Mouse (Mus musculus) intestine, postnatal 0 days (tissue): ENCODE measurements around the gene Zbtb16. TPM values are rescaled to one million over a fixed set of nuclear protein-coding genes. Genes with fewer than 3 reads are reported as not detected.
A peak's percentile ranks its signal among the peaks of the same experiment; 100 is the strongest.

Source experiments
- ATAC-seq: fragments of 200-750 bp; cut with Nextera tagmentation; 2 replicates; pipeline ENCODE4 v1.8.0; 2017; ENCODE audit warnings: mild to moderate bottlenecking, moderate TSS enrichment, moderate library complexity
- H3K27ac ChIP-seq: fragments of 300-500 bp; sonication (generic); 2 replicates; pipeline ENCODE4 v1.5.1; 2014; ENCODE audit warnings: mild to moderate bottlenecking, low read depth, low read length, moderate library complexity
- H3K27me3 ChIP-seq: fragments of 300-500 bp; sonication (generic); replicated peaks from 2 replicates; pipeline ENCODE4 v1.6.1; 2014; ENCODE audit warnings: low read length, mixed read lengths; ENCODE audit not compliant: control insufficient read depth, insufficient read depth
- H3K36me3 ChIP-seq: fragments of 300-500 bp; sonication (generic); 2 replicates; pipeline ENCODE4 v1.6.1; 2014; ENCODE audit warnings: mild to moderate bottlenecking, moderate library complexity; ENCODE audit not compliant: control insufficient read depth, insufficient read depth
- H3K4me1 ChIP-seq: fragments of 300-500 bp; sonication (generic); replicated peaks from 2 replicates; pipeline ENCODE4 v1.6.1; 2014; ENCODE audit warnings: antibody characterized with exemption, low read length, mixed read lengths; ENCODE audit not compliant: control insufficient read depth, insufficient read depth
- H3K4me2 ChIP-seq: fragments of 300-500 bp; sonication (generic); replicated peaks from 2 replicates; pipeline ENCODE4 v1.6.1; 2014; ENCODE audit warnings: low read depth, mild to moderate bottlenecking, moderate library complexity
- H3K4me3 ChIP-seq: fragments of 300-500 bp; sonication (generic); 2 replicates; pipeline ENCODE4 v1.5.1; 2014; ENCODE audit warnings: low read depth, low read length
- H3K9ac ChIP-seq: fragments of 300-500 bp; sonication (generic); 2 replicates; pipeline ENCODE4 v1.6.1; 2014; ENCODE audit warnings: mild to moderate bottlenecking, low read depth, low read length
- H3K9me3 ChIP-seq: fragments of 300-500 bp; sonication (generic); 2 replicates; pipeline ENCODE4 v1.6.1; 2016; ENCODE audit warnings: mixed run types; ENCODE audit not compliant: control insufficient read depth
- CTCF ChIP-seq: sonication (generic); IDR thresholded peaks from 2 replicates; pipeline ENCODE4 v1.5.1; 2016; ENCODE audit warnings: low read depth, mild to moderate bottlenecking, control low read depth, antibody characterized with exemption, moderate library complexity
- WGBS: fragments of 180-500 bp; shearing (Covaris S2); extraction: QIAGEN DNeasy Blood & Tissue Kit; methylation state at CpG from one replicate; pipeline ENCODE4 v1.1.7; 2014; 5-methylcytosine and 5-hydroxymethylcytosine counted together
- polyA plus RNA-seq: library from polyadenylated mRNA; unstranded; fragments of >200 nt; fragmentation: Nextera tagmentation; extraction: Ambion mirVana; gene quantifications from 2 replicates; pipeline ENCODE4 v1.2.1, GENCODE M21; 2015

Gene Zbtb16
- polyA plus RNA-seq, 1 experiment from 2014 or later, result 0.91 TPM

DNA sequence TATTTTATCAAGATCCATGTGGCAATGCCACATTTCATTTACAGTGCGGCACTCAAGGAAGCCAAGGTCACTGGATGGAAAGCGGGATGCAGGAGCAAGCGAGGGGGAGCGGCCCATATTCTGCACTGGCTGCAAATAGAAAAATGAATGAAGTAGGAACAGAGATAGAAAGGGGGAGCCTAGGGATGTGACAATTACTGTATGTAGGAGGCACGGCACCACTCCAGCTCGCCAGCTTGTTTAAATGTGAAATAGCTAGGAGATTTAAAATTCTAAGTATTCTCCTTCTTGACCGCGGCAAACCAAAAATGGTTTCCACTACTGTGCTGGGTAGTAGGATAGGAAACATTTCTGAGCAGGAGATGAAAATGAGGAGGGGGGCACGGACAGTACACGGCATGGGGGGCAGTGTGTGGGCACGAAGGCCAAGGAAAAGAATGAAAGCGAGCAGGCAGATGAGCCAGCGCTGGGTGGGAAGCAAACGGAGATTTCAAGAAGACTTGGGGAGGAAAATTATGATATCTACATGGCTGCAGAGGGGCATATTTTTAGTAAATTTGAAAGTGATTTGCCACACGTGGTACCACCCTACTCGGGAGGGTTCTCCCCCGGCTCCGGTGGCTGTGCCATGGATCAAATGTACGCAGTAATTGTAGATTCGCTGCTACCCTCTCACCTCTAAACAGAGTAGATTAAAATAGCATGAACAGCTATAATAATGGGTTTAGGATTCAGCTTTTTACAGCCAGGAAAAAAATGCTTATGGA, 68.2 kb downstream of the Zbtb16 start:
- no peak for ATAC-seq
- H3K4me1 ChIP-seq, result no peaks in the 10 kb centered on the region
- WGBS, result 90% methylated on average over 20 of the region's 20 CpGs
- no peak overlapping the region for H3K4me2 ChIP-seq
- no peaks in the 10 kb centered on the region for H3K36me3 ChIP-seq
- TF ChIP-seq CTCF, result no peak
- H3K27ac ChIP-seq, result no peak overlapping the region
- no peaks in the 10 kb centered on the region for H3K9me3 ChIP-seq
- no peaks in the 10 kb centered on the region for H3K27me3 ChIP-seq
- H3K9ac ChIP-seq, result no peak overlapping the region
- no peak overlapping the region for H3K4me3 ChIP-seq

DNA sequence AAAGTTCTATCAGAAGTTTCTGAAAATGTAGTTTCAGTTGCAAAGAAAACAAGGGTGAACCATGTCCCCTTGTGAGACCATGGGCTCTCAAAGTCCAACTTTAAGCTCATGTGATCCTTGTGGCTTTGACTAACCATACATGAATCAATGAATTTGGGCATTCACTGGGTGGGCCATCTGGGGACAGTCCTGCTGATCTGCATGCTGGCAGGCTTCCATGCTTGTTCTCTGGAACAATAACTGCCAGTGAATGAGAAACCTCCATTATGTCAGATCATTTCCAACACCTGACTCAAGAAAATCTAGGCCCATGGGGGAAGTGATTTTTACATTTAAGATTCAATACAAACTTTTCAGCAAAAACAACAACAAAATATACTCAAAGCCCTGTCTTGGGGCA, 70.1 kb downstream of the Zbtb16 start:
- ATAC-seq, result no peak
- H3K9me3 ChIP-seq, result no peaks in the 10 kb centered on the region
- H3K4me3 ChIP-seq, result no peak overlapping the region
- no peak for TF ChIP-seq CTCF
- H3K9ac ChIP-seq, result no peak overlapping the region
- no peaks in the 10 kb centered on the region for H3K4me1 ChIP-seq
- no peak overlapping the region for H3K27ac ChIP-seq
- H3K27me3 ChIP-seq, result no peaks in the 10 kb centered on the region
- no peak overlapping the region for H3K4me2 ChIP-seq
- no peaks in the 10 kb centered on the region for H3K36me3 ChIP-seq

DNA sequence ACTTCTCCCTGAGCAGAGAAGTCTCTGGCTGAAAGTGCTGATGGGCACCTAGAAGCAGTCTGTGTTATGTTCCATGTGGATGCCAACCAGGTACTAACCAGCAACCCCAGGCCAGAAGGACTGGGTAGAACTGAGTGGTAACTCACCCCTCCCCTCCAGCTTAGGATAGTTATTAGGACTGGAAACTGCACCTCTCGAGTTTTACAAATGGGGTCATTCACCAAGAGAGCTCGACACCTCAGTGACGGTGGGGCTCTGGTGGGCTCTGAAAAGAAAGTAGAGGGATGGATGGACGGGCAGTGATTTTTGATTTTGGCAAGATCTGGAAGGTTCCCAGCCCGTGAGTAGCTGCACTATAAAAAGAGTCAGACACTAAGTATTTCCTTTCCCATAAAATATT, 71.7 kb downstream of the Zbtb16 start:
- no peak overlapping the region for H3K9ac ChIP-seq
- no peaks in the 10 kb centered on the region for H3K4me1 ChIP-seq
- H3K4me2 ChIP-seq, result no peak overlapping the region
- no peak for ATAC-seq
- no peak for TF ChIP-seq CTCF
- no peak overlapping the region for H3K4me3 ChIP-seq
- no peak overlapping the region for H3K27ac ChIP-seq
- H3K36me3 ChIP-seq, result no peaks in the 10 kb centered on the region
- no peaks in the 10 kb centered on the region for H3K27me3 ChIP-seq
- 81% methylated on average over 5 of the region's 5 CpGs for WGBS
- H3K9me3 ChIP-seq, result no peaks in the 10 kb centered on the region

DNA sequence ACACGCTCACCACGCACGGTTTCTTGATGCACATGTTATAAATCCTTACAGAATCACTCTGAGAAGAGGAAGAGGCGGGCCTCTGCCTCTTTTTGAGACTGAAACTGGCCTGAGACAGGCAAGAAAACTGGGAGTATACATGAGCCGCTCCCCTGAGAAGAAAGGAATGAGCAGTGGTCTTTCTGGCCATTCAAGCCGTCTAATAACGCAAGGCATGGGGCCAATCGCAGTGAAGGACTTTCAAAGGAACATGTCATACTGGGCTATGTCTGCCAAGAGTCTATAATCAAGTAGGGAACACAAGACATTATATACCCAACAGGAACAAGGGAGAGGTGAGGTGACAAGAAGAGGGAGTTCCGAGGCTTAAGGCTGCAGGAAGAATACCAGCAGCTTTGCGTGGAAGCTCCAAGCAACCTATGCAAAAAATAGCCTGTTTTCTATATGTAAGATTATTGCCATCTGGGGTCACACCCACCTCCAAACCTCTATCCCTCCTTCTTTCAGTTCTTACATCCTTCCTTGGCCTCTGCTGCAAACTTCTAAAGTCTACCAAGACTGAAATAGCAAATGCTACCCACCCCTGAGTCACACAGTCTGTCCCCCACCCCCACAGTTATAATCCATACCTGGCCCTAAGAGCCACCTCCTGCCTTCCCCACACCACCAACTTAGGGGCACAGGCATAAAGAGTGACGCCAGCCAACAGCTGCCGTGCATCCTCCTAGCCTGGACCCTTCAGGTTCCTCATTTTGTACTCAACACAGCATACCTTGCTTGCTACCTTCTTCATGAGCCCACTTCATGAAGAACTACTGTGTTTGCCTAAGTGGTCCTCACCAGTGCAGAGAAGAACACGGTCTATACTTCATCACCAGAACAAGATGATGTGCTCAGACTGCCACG, 74.0 kb downstream of the Zbtb16 start:
- H3K27ac ChIP-seq, result no peak overlapping the region
- no peak overlapping the region for H3K9ac ChIP-seq
- H3K4me2 ChIP-seq, result no peak overlapping the region
- no peak overlapping the region for H3K4me3 ChIP-seq
- ATAC-seq, result no peak
- H3K9me3 ChIP-seq, result no peaks in the 10 kb centered on the region
- H3K36me3 ChIP-seq, result no peaks in the 10 kb centered on the region
- no peaks in the 10 kb centered on the region for H3K27me3 ChIP-seq
- peaks cover 9% of the 10 kb centered on the region; the same call in 1 of the 2 replicates for H3K4me1 ChIP-seq
- no peak for TF ChIP-seq CTCF
- WGBS, result 86% methylated on average over 14 of the region's 14 CpGs

DNA sequence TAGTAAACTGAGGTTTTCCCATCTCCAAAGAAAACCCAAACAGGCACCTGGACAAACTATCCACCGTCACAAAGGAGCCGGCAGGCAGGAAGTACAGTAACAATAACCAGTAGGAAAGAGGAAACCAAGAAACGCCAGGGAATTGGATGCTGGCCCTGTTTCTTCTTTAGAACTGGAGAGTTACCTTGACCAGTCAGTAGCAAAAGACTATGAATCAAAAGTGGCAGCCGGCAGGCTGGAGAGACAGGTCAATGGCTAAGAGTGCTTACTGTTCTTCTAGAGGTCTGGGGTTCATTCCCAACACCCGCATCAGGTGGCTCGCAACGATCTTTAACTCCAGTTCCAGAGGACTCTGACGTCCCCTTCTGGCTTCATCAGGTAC, 74.9 kb downstream of the Zbtb16 start:
- Histone ChIP-seq H3K36me3 (no peaks in the 10 kb centered on the region), H3K27ac (no peak overlapping the region), H3K4me3 (no peak overlapping the region), H3K9ac (no peak overlapping the region), H3K9me3 (no peaks in the 10 kb centered on the region), H3K27me3 (no peaks in the 10 kb centered on the region), H3K4me2 (no peak overlapping the region), H3K4me1 (peaks cover 9% of the 10 kb centered on the region; the same call in 1 of the 2 replicates)
- no peak for TF ChIP-seq CTCF
- ATAC-seq, result no peak
- 56% methylated on average over 8 of the region's 8 CpGs for WGBS

DNA sequence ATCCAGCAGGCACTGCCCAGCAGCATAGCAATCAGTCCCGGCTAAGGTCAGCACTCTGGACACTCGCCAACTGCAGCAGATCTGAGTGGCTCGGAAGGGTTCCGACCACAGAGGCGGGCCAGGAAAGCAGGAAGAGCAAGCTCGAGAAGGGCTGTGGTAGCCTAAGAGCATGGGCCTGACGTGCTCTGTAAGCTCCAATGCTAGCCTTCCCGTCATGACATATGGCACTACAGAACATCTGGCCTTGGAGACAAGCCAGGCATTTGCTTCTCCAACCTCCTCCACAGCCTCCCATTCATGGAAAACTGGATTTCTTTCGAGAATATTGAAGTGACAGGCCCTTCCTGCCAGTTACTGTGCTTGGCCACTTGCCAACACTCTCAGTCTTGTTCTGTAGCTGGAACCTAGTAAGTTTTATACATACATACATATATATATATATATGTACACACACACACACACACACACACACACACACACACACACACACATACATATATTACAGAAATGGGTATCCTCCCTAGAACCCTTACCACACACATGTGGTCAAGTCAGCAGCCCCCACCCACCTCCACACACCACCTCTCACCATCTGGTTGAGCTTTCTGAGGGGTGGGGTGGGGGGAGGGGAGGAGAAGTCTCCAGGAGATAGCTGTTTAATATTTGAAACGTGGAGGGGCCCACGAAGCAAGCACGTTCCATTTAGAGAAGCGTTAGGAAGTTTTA, 75.4 kb downstream of the Zbtb16 start:
- 37% methylated on average over 13 of the region's 13 CpGs for WGBS
- H3K4me3 ChIP-seq, result no peak overlapping the region
- peaks cover 9% of the 10 kb centered on the region; the same call in 1 of the 2 replicates for H3K4me1 ChIP-seq
- H3K4me2 ChIP-seq, result 0 out of 2 replicates have a peak overlapping the region, but pooled peaks have one; percentile 13
- peak overlapping the region; percentile 9; the same call in 1 of the 2 replicates for H3K27ac ChIP-seq
- no peak for TF ChIP-seq CTCF
- peak; percentile 31; the same call in 1 of the 2 replicates for ATAC-seq
- no peaks in the 10 kb centered on the region for H3K27me3 ChIP-seq
- no peaks in the 10 kb centered on the region for H3K36me3 ChIP-seq
- H3K9ac ChIP-seq, result no peak overlapping the region
- no peaks in the 10 kb centered on the region for H3K9me3 ChIP-seq
